Mouse (Mus musculus): Measurements from ENCODE around the gene Skap2. TPM values are rescaled to one million over a fixed set of nuclear protein-coding genes. Genes with fewer than 3 reads are reported as not detected.

Skap2 gene
- total RNA-seq, 2 experiments from 2014 or later: 13.1 to 13.6 TPM

GRCm38 (mm10) chr6:51895753-51896152 is 116.6 kb downstream of the Skap2 start:
- no peak for DNase-seq (ENCODE audit: extremely low spot score in 1 of 2, low spot score in 1 of 2)

- no peak for DNase-seq (ENCODE audit: extremely low spot score in 1 of 2, low spot score in 1 of 2)
Observed at GRCm38 (mm10) chr6:51894717-51895116, 117.6 kb downstream of the Skap2 start.

GRCm38 (mm10) chr6:51890356-51890755 is 122.0 kb downstream of the Skap2 start:
- DNase-seq (ENCODE audit: extremely low spot score in 1 of 2, low spot score in 1 of 2): no peak

DNA sequence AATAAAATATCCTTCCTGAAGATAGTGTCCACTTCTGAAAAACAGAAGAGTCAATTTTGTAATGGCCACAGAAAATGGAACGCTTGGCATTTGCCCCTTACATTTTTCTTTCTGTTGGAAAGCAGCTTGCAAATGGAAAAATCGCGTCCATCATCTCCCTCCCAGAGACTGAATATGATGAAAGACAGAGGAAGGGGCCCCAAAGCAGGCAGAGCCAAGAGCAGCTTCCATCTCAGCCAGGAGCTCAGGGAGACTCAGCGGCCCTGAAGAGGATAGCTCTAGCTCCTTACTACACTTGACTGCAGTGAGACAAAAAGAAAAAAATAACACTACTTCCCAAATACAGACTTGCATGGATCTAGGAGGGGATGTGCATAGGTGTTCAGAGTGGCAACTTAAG is 122.5 kb downstream of the Skap2 start:
- DNase-seq (ENCODE audit: extremely low spot score in 1 of 2, low spot score in 1 of 2): no peak

- no peak for DNase-seq (ENCODE audit: extremely low spot score in 1 of 2, low spot score in 1 of 2)
Observed at GRCm38 (mm10) chr6:51886902-51887431, 125.4 kb downstream of the Skap2 start.

- no peak for DNase-seq (ENCODE audit: extremely low spot score in 1 of 2, low spot score in 1 of 2)
Observed at GRCm38 (mm10) chr6:51882880-51883274, 129.5 kb downstream of the Skap2 start.

- no peak for DNase-seq (ENCODE audit: extremely low spot score in 1 of 2, low spot score in 1 of 2)
Observed at GRCm38 (mm10) chr6:51882266-51882879, 130.0 kb downstream of the Skap2 start.

- DNase-seq (ENCODE audit: extremely low spot score in 1 of 2, low spot score in 1 of 2): no peak
Observed at GRCm38 (mm10) chr6:51881181-51881968, 131.0 kb downstream of the Skap2 start.

GRCm38 (mm10) chr6:51880778-51881177 is 131.6 kb downstream of the Skap2 start:
- DNase-seq (ENCODE audit: extremely low spot score in 1 of 2, low spot score in 1 of 2): no peak

DNA sequence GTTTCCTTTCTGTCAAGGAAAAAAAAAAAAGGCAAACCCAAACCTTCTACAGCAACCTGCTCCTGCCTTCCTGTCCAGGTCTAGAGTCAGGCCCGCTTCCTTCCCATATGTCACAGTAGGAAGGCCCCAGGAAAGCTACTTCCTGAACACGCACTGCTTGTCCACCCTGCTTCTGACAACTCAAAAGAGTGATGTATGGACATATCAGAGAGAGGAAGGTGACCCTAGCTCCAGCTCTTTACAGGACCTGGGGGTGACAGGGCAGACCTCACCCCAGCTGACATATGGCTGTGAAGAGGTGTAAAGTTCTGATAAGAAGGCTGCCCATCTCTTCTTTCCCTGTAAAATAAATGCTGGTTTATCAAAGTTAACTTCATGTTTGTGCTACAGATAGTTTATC is 133.8 kb downstream of the Skap2 start:
- DNase-seq (ENCODE audit: extremely low spot score in 1 of 2, low spot score in 1 of 2): no peak

GRCm38 (mm10) chr6:51876841-51877553 is 135.4 kb downstream of the Skap2 start:
- DNase-seq (ENCODE audit: extremely low spot score in 1 of 2, low spot score in 1 of 2): no peak

DNA sequence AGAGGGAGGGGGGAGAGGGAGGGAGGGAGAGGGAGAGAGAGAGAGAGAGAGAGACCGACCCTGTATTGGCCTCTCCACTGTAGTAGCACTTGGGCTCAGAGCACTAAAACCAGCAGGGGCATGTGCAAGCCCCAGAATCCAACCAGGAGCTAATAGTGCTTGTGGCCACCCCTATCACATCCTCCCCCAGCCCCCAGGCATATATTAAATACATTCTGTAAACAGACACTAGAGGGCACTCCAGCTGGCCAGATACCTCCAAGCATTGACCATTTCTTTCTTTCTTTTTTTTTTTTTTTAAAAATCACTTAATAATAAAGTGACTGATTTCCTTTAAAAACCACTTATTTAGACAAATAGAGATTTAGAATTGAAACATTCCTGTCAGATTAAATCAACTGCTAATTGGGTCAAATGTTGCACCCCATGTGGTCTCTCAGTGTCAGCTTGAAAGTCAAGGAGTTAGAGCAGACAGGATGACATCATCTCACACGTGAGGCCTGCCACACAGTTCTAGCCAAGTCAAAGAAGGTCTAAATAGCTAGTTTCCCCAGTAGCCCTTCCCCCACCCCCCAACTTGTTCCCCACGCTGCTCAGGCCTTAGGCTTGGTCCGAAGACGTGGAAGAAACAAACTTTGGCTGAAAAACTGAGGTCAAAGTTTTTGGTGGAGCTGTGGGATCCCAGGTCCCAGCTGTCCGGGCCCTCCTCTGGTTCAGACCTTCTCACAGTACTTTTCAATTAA is 136.3 kb downstream of the Skap2 start:
- no peak for DNase-seq (ENCODE audit: extremely low spot score in 1 of 2, low spot score in 1 of 2)

- no peak for DNase-seq (ENCODE audit: extremely low spot score in 1 of 2, low spot score in 1 of 2)
Observed at GRCm38 (mm10) chr6:51874035-51874434, 138.3 kb downstream of the Skap2 start.

- DNase-seq (ENCODE audit: extremely low spot score in 1 of 2, low spot score in 1 of 2): no peak
Observed at GRCm38 (mm10) chr6:51871135-51871534, 141.2 kb downstream of the Skap2 start.

DNA sequence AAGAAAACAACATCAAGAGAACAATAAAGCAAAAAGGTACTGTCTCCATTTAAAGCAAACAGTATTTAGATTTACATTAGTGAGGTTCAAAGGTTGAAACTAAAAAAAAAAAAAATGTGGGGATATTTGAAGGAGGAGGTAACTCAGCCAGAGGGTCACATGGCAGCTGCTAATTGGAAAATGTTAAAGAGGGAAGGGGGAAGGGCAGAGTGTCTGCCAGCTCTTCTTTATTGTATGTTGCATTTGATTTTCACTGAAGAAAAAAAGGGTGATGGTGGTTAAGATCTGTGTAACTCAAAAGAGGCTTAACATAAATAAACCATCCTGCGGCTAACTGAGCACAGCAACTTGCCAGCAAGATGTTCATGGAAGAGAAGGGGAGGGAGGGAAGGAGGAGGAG is 142.1 kb downstream of the Skap2 start:
- DNase-seq (ENCODE audit: extremely low spot score in 1 of 2, low spot score in 1 of 2): no peak

DNA sequence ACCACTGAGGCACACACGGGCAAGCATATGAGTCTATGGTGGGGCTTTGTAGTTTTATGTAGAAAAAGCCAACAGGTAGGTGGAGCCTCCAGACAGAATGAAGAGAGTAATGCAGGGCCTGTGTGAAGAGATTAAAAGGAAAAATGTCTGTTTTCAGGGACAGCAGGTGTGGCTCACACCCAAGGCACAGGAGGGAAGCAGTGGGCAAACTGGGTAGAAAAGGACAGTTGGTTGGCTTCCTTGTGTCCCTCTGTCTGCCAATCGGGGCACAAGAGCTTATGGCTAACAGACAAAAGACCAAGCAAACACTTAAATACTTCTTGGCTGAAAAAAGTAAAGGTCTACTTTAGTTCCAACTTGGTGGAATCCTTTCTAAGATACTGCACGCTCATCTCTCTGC is 145.8 kb downstream of the Skap2 start:
- DNase-seq (ENCODE audit: extremely low spot score in 1 of 2, low spot score in 1 of 2): no peak

DNA sequence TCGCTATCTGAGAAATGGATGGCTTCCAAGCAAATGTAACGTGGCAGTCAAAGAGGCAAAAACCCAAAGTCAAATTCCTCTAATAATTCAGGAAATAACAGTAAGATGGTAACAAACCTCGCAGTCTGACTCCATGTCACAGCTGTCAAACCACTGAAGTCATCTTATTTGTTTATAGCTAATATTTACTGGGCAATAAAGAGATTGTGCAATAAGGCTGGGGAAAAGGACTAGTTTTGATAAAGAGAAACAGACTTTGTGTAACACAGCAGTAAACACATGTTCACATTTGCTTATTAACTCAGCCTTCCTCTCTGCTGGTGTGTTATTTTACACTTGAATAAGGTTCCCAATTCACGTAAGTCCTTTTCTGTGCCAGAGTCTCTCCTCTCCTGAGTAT is 148.8 kb downstream of the Skap2 start:
- DNase-seq (ENCODE audit: extremely low spot score in 1 of 2, low spot score in 1 of 2): no peak

- no peak for DNase-seq (ENCODE audit: extremely low spot score in 1 of 2, low spot score in 1 of 2)
Observed at GRCm38 (mm10) chr6:51860300-51860699, 152.0 kb downstream of the Skap2 start.

- peak; percentile 94 to 99 for DNase-seq (ENCODE audit: extremely low spot score in 1 of 2, low spot score in 1 of 2)
Observed at GRCm38 (mm10) chr6:51857821-51858220, 154.5 kb downstream of the Skap2 start.

- no peak for DNase-seq (ENCODE audit: extremely low spot score in 1 of 2, low spot score in 1 of 2)
Observed at GRCm38 (mm10) chr6:51853291-51853690, 159.1 kb downstream of the Skap2 start.

- DNase-seq (ENCODE audit: extremely low spot score in 1 of 2, low spot score in 1 of 2): no peak
Observed at GRCm38 (mm10) chr6:51852643-51853042, 159.7 kb downstream of the Skap2 start.

Data from layer of hippocampus, postnatal 25 days (tissue).